Comparison of ENCODE assay signal across 22 mouse cellular contexts in the genomic region with DNA sequence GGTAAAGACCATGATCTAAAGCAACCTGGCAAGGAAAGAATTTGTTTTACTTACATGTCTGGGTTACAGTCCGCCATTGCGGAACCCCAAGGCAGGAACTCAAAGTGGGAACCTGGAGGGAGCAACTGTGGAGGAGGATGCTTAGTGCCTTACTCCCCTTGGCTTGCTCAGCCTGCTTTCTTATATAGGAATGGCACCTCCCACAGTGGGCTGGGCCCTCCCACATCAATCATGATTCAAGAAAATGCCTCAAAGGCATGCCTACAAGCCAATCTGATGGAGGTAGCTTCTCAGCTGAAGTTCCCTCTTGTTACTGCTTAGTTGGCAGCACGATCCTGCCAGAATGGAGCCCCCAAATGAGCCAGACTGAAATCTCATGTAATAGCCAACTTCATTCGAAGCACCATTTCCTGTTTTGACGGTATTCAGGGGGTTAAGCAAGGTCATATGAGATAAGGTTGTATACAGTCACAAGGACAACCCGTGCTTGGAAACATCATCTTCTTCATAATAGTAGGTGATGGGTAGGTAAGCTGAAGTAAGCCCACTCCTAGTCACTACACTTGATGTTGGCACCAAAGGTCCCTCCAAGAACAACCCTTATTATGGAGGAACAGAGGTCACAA. TPM values are rescaled to one million over a fixed set of nuclear protein-coding genes. Genes with fewer than 3 reads are reported as not detected.
DNase-seq lines count a peak whose midpoint lies in the region; ATAC-seq lines count a peak whose summit lies in the region.
"Had no signal": no experiment of that assay in that cellular context is flagged by ENCODE, and none has a peak within 500 bp of the region (broad histone marks: within the 10 kb centered on the region; RNA-seq: fewer than 3 reads in every experiment).

No protein-coding gene starts in this region.

- ATAC-seq in CD4-positive, CD25-positive, alpha-beta regulatory T cell, adult 4 months: peak; percentile 69
- peak; percentile 33 for ATAC-seq in megakaryocyte progenitor cell, adult 5-6 weeks (replicated peaks; ENCODE audit: poor library complexity)
- ATAC-seq in erythroblast, adult 5-6 weeks (replicated peaks; ENCODE audit: low FRiP score, poor library complexity, severe bottlenecking): no peak
- ATAC-seq: forebrain, embryonic 14.5 days; forebrain, postnatal 0 days; hindbrain, embryonic 16.5 days; intestine, postnatal 0 days; Patski had no signal

- peak; percentile 20 for DNase-seq in MEL-GATA-1-ER (ENCODE audit: extremely low read depth, low read depth)
- peak; percentile 42 for DNase-seq in induced T-regulatory cell, adult 2 months (ENCODE audit: low read depth)
- no peak for DNase-seq in embryo, embryonic 10 days (ENCODE audit: low spot score)
- no peak for DNase-seq in MN1 (ENCODE audit: low spot score)
- DNase-seq in thymus, postnatal 25 days: no peak
- DNase-seq: adrenal gland, adult 2 months; adrenal gland, postnatal 14 days; cerebellum, adult 11 months; cerebellum, adult 2 months; cerebellum, adult 9-11 months; cerebellum, postnatal 25 days; forebrain, postnatal 0 days; gastrocnemius, adult 2 months; gastrocnemius, postnatal 14 days; heart, adult 18-20 months had no signal

RNA-seq across cellular contexts. Expression of gene Prmt9, which starts 5.9 kb away (rescaled TPM):
- 10 to 100 TPM; 12.9 to 14.6 TPM for polyA plus RNA-seq in CD4-positive, CD25-positive, alpha-beta regulatory T cell, adult 4 months (2017; shearing (Covaris generic))
- total RNA-seq in megakaryocyte progenitor cell, adult 5-6 weeks (2015): 19.4 and 22.6 TPM in 2 replicates
- 23.2 and 31.2 TPM in 2 replicates for total RNA-seq in megakaryocyte progenitor cell, adult 5-6 weeks (2017)
- total RNA-seq in erythroblast, adult 5-6 weeks (2015; ENCODE audit: low replicate concordance): 5.4 TPM in 2 replicates
- total RNA-seq in erythroblast, adult 5-6 weeks (2017; ENCODE audit: low replicate concordance): 4.7 and 7.2 TPM in 2 replicates

RNA-seq across cellular contexts. Expression of gene Arhgap10, which starts 25.5 kb away (rescaled TPM):
- 1 to 10 TPM; 2.3 to 3.5 TPM for polyA plus RNA-seq in CD4-positive, CD25-positive, alpha-beta regulatory T cell, adult 4 months (2017; shearing (Covaris generic))
- total RNA-seq in megakaryocyte progenitor cell, adult 5-6 weeks (2015): 6.0 and 6.6 TPM in 2 replicates
- total RNA-seq in megakaryocyte progenitor cell, adult 5-6 weeks (2017): 12.2 and 16.8 TPM in 2 replicates
- 2.1 and 2.3 TPM in 2 replicates for total RNA-seq in erythroblast, adult 5-6 weeks (2015; ENCODE audit: low replicate concordance)
- 2.6 and 3.2 TPM in 2 replicates for total RNA-seq in erythroblast, adult 5-6 weeks (2017; ENCODE audit: low replicate concordance)

Comparison
In these comparisons a context has a peak if more than half of its experiments do, and no peak if none do; other contexts are left out.
1. DNase-seq: peak in MEL-GATA-1-ER (single experiment) and induced T-regulatory cell, adult 2 months (single experiment); none in embryo, embryonic 10 days (single experiment), MN1 (single experiment) and thymus, postnatal 25 days (single experiment).